Mouse (Mus musculus) liver, embryonic 15.5 days (tissue): ENCODE results near the gene Dcaf1. TPM values are rescaled to one million over a fixed set of nuclear protein-coding genes. Genes with fewer than 3 reads are reported as not detected.

Source experiments
- ATAC-seq: fragments of 200-750 bp; cut with Nextera tagmentation; 2 replicates; pipeline ENCODE4 v1.8.0; 2017; ENCODE audit warnings: moderate number of reproducible peaks, mild to moderate bottlenecking, moderate library complexity; ENCODE audit not compliant: insufficient read depth
- H3K27ac ChIP-seq: fragments of 300-500 bp; sonication (generic); replicated peaks from 2 replicates; pipeline ENCODE4 v1.5.1; 2015; ENCODE audit warnings: mild to moderate bottlenecking, inconsistent platforms
- H3K27me3 ChIP-seq: fragments of 300-500 bp; sonication (generic); 2 replicates; pipeline ENCODE4 v1.6.1; 2015; ENCODE audit warnings: mild to moderate bottlenecking, inconsistent platforms
- H3K36me3 ChIP-seq: fragments of 300-500 bp; sonication (generic); replicated peaks from 2 replicates; pipeline ENCODE4 v1.6.1; 2015; ENCODE audit warnings: moderate library complexity, mild to moderate bottlenecking, inconsistent platforms
- H3K4me1 ChIP-seq: fragments of 300-500 bp; sonication (generic); replicated peaks from 2 replicates; pipeline ENCODE4 v1.6.1; 2015; ENCODE audit warnings: inconsistent platforms
- H3K4me2 ChIP-seq: fragments of 300-500 bp; sonication (generic); 2 replicates; pipeline ENCODE4 v1.6.1; 2015; ENCODE audit warnings: moderate library complexity, mild to moderate bottlenecking, inconsistent platforms
- H3K4me3 ChIP-seq: fragments of 300-500 bp; sonication (generic); replicated peaks from 2 replicates; pipeline ENCODE4 v1.5.1; 2015; ENCODE audit warnings: mild to moderate bottlenecking, inconsistent platforms
- H3K9ac ChIP-seq: fragments of 300-500 bp; sonication (generic); 2 replicates; pipeline ENCODE4 v1.6.1; 2015; ENCODE audit warnings: moderate library complexity, mild to moderate bottlenecking, inconsistent platforms
- H3K9me3 ChIP-seq: fragments of 300-500 bp; sonication (generic); replicated peaks from 2 replicates; pipeline ENCODE4 v1.6.1; 2016; ENCODE audit warnings: inconsistent platforms
- WGBS: fragments of 180-500 bp; shearing (Covaris S2); methylation state at CpG from one replicate; pipeline ENCODE4 v1.1.7; 2015; ENCODE audit warnings: mixed read lengths; ENCODE audit not compliant: insufficient replicate concordance; 5-methylcytosine and 5-hydroxymethylcytosine counted together
- polyA plus RNA-seq: library from polyadenylated mRNA; unstranded; fragments of >200 nt; fragmentation: Nextera tagmentation; extraction: Ambion mirVana; gene quantifications from 2 replicates; pipeline ENCODE4 v1.2.1, GENCODE M21; 2015

Dcaf1 gene
- polyA plus RNA-seq, 1 experiment from 2014 or later = 10.9 TPM

DNA sequence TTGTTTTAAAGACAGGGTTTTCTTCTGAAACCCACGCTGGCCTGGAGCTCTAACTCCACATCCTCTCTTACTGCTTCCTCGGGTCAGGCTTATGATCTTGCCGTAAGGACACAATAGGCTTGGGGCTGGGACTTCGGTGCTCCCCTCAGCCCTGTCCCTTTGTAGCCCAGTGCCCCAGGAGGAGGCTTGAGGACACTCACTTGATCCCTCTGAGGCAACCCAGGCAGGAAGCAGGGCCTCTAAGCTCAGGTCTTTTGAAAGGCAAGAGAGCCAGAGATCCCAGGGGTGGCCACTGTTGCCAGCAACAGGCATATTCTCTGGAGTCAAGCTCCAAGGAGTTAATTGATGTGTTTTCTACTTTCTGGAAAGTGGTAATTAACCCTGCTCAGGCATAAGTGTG lies 57.8 kb downstream of the Dcaf1 start:
- peaks cover 92% of the 10 kb centered on the region for H3K36me3 ChIP-seq
- no peak for ATAC-seq

DNA sequence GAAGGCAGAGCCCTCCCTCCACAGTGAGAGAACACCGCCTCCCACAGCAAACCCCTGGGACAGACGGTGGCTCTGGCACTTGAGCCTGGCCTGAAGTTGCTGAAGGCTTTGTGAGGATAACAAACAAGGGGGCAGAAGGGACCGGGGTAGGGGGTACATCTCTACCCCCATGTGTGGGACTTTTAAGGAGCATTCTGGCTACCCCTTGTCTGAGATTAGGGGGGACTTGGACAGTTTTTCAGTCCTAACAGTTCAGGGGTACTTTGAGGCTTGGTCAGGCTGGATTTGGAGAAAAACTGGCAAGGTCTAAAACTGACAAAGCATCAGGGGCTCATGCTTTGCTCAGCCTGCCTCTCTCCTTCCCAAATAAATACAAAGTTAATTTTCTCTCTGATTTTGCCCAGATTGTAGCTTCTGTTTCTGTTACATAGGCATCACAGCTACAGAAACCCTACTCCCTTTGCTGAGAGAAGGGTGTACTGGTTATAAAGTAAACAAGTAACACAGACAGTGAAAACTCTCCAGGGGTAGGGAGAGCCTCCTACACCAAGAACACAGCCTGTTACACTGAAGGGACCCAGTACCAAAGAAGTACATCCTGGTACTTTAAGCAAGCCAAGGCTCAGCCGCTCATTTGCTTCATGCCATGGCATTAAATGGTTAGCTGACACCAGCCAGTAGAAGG lies 59.5 kb downstream of the Dcaf1 start:
- no peaks in the 10 kb centered on the region for H3K27me3 ChIP-seq
- H3K9ac ChIP-seq = 0 out of 2 replicates have a peak overlapping the region, but pooled peaks have one; percentile 9
- no peak overlapping the region for H3K4me2 ChIP-seq
- 73% methylated on average over 4 of the region's 4 CpGs for WGBS
- H3K27ac ChIP-seq = no peak overlapping the region
- H3K4me1 ChIP-seq = peaks cover 46% of the 10 kb centered on the region
- H3K36me3 ChIP-seq = peaks cover 86% of the 10 kb centered on the region
- no peak for ATAC-seq
- no peaks in the 10 kb centered on the region for H3K9me3 ChIP-seq
- no peak overlapping the region for H3K4me3 ChIP-seq

More for the DNA sequence above, 57.8 kb downstream of the Dcaf1 start:
- no peaks in the 10 kb centered on the region for H3K27me3 ChIP-seq
- WGBS = 67% methylated on average over 4 of the region's 4 CpGs
- no peak overlapping the region for H3K4me2 ChIP-seq
- H3K9ac ChIP-seq = no peak overlapping the region
- H3K9me3 ChIP-seq = no peaks in the 10 kb centered on the region
- no peak overlapping the region for H3K4me3 ChIP-seq
- H3K27ac ChIP-seq = no peak overlapping the region
- peaks cover 29% of the 10 kb centered on the region for H3K4me1 ChIP-seq

DNA sequence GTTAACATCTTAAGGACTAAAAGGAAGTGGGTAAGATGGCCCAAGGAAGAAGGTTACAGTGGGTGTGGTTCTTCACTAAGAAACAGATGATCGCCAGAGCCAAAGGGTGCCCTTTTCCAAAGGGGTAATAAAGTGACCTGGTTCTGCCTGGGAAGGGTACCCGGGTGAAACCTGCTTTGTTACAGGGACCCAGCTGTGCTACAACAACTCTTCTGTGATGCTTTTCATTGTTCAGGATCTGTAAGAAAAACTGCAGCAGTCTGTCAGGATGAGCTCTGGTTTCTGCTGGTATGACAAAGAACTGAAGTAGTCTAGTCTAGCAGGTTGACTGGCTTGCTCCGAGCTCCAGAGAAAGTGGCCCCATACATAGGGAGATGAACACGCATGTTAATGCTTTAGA lies 60.5 kb downstream of the Dcaf1 start:
- Histone ChIP-seq H3K4me2 (0 out of 2 replicates have a peak overlapping the region, but pooled peaks have one; percentile 31), H3K9ac (no peak overlapping the region), H3K36me3 (peaks cover 78% of the 10 kb centered on the region), H3K4me1 (peaks cover 46% of the 10 kb centered on the region), H3K4me3 (no peak overlapping the region), H3K9me3 (no peaks in the 10 kb centered on the region), H3K27me3 (no peaks in the 10 kb centered on the region), H3K27ac (no peak overlapping the region)
- ATAC-seq = no peak
- 61% methylated on average over 4 of the region's 4 CpGs for WGBS

DNA sequence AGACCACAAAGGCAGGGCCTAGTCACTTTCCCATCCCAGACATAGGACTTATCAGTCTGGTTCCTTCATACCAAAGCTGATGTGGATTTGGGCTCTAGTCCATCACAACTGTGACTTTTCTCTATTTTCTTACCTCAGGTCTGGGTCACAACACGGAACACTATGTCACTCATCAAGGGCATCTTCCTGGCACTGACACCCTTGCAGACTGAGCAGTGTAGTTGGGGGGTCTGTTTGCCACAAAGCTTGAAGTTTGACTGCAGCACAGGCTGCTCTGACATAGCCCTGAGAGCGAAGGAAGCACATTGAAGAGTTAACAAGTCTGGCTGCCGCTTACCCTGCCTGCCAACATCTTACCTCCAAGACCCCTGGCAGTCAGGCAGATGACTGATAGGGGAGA lies 61.4 kb downstream of the Dcaf1 start:
- no peaks in the 10 kb centered on the region for H3K9me3 ChIP-seq
- H3K4me3 ChIP-seq = no peak overlapping the region; the same call in 1 of the 2 replicates
- ATAC-seq = no peak
- H3K4me1 ChIP-seq = peaks cover 55% of the 10 kb centered on the region
- 0 out of 2 replicates have a peak overlapping the region, but pooled peaks have one; percentile 38 for H3K27ac ChIP-seq
- H3K36me3 ChIP-seq = peaks cover 73% of the 10 kb centered on the region
- WGBS = 78% methylated on average over 3 of the region's 3 CpGs
- no peaks in the 10 kb centered on the region for H3K27me3 ChIP-seq
- H3K4me2 ChIP-seq = peak overlapping the region; percentile 31
- H3K9ac ChIP-seq = no peak overlapping the region

DNA sequence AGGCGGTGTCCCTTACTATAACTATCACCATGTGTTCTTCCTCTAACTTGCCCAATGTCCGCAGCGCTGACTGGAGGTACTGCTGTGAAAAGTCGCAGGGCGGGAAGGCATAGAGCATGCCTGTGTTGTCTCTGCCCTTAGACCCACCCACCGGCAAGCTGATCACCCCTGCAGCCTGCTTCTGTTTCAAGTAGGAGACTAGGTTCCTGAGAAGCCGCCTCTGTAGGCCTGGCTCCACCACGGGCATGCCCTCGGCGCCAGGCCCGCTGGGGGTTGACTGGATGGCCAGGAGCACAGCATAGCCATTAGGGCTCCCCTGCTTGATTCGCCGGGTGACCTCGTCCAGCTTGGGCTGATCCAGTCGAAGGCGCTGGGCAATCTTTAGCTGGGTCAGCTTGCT lies 62.6 kb downstream of the Dcaf1 start:
- Histone ChIP-seq H3K4me1 (peaks cover 67% of the 10 kb centered on the region), H3K4me3 (peak overlapping the region; percentile 93), H3K27ac (no peak overlapping the region), H3K9me3 (no peaks in the 10 kb centered on the region), H3K4me2 (peak overlapping the region; percentile 95), H3K27me3 (no peaks in the 10 kb centered on the region), H3K9ac (peak overlapping the region; percentile 32), H3K36me3 (peaks cover 73% of the 10 kb centered on the region)
- no peak for ATAC-seq
- WGBS = 61% methylated on average over 16 of the region's 16 CpGs

DNA sequence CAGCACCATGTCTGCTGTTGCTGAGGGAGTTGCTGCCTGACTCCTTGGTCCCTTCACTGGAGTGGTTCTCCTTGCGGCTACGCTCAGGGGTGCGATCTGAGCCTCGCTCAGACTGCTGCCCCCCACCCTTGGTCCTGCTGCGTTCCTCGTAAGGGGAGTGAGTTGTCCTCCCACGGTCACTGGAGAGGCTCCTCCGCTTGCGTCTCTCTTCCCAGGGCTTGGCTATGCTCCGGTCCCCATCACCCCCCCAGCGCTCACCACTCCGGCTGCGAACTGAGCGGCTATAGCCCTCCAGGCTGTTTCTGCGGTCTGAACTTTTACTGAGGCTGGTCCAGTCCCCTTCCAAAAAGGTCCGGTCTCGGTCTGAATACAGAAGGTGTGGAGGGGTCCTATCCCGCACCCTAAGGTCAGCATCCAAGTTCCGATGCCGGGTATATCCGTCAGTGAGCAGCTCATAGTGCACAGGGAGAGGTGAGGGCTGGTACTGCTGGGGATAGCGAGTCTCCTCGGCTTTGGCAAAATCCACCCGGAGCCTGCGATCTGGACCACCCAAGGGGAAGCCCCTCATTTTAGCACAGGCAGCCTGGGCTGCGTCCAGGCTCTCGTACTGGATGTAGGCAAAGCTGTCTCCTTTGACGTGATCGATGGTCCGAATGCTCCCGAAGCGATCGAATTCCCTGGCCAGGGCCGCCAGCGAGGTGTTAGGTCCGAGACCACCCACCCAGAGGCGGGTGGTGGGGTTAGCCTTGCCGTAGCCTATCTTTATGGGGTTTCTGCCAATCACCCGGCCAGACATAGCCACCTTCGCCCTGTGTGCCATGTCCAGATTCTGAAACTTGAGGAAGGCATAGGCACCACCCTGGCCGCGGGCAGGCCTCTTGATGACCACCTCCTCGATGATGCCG lies 63.6 kb downstream of the Dcaf1 start:
- Histone ChIP-seq H3K36me3 (peaks cover 74% of the 10 kb centered on the region), H3K4me3 (peak overlapping the region; percentile 93), H3K27ac (peak overlapping the region; percentile 95; the same call in 1 of the 2 replicates), H3K9ac (peak overlapping the region; percentile 93), H3K4me1 (peaks cover 77% of the 10 kb centered on the region), H3K27me3 (no peaks in the 10 kb centered on the region), H3K4me2 (peak overlapping the region; percentile 95), H3K9me3 (no peaks in the 10 kb centered on the region)
- 49% methylated on average over 44 of the region's 44 CpGs for WGBS
- ATAC-seq = no peak

DNA sequence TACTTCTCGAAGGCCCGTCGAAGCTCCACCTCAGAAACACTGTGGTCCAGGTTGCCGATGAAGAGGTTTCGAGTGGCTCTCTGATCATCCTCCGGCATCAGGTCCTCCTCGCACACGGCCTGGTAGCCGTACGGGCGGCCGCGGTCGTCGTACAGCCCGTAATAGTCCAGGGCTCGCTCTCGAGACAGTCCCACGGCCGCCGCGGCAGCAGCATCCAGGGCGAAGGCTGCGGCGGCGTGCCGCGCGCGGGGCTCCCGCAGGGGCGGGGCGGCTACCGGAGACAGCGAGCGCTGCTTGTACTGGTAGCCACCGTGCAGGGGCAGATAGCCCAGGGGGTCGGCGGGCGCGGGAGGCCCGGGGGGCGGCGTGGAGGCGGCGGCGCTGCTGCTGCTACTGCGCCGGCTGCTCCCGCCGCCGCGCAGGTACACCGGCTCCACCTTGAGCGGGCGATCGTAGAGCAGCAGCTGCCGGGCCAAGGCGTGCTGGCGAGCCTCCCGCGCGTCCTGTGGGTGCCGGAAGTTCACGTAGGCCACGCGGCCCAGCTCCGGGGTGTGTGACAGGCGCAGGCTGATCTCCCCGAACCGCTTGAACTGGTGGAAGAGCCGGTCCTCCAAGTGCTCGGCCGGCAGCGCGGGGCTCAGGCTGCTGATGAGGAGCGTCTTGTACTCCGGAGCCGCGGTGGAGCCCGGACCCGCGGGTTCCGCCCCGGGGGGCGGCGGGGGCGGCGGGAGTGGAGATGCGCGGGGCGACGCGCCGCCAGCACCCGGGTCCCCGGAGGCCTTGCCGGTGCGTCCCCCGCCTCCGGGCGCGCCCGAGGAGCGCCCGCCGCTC lies 64.4 kb downstream of the Dcaf1 start:
- Histone ChIP-seq H3K27me3 (no peaks in the 10 kb centered on the region), H3K9ac (peak overlapping the region; percentile 93), H3K9me3 (no peaks in the 10 kb centered on the region), H3K36me3 (peaks cover 76% of the 10 kb centered on the region), H3K4me3 (peak overlapping the region; percentile 93), H3K4me2 (peak overlapping the region; percentile 95), H3K27ac (peak overlapping the region; percentile 95), H3K4me1 (peaks cover 86% of the 10 kb centered on the region)
- under 1% methylated on average over 94 of the region's 107 CpGs for WGBS
- peak; percentile 19 for ATAC-seq

DNA sequence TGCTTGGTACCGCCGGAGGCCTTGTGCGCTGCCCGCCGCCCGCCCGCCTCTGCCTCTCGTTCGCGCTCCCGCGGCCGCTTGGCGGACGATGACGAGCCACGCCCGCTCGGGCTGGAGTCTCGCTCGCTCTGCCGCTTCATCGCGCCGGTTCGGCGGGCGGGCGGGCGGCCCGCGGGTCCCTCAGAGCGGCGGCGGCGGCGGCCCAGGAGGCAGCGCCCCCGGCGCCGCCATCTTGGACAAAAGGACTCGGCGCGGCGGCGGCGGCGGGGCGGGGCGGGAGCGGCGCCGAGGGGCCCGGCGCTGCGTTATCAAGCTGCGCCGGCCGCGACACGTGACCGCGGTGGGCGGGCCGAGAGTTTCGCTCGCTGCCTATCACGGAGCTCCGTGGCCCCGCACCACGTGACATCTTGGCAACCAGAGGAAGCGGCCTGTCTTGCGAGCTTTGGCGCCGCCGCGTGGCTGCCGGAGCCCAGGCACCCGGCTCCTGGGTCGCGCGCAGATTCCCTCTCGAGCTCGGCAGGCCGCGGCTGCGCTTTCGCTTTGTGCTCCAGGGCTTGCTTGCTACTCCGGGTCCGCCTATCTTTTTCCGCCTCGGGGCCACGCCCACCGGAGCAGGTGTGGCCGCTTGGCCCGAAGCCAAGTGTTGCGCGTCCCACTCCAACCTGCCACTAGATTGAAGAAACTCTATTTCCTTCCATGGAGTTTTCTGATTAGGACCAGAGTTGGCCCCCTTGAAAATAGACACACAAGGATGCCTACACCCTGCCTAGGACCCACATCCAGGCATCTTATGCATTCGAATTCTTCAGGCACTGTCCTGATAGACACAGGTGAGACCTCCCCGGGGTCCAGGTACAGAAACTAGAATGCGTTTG lies 65.4 kb downstream of the Dcaf1 start, which contains the start of gene Rbm15b:
Rbm15b (minus strand) TSS at position 601 of the 875 bp plus-strand sequence.
- peaks cover 80% of the 10 kb centered on the region for H3K4me1 ChIP-seq
- peak within 1 kb of the TSS; percentile 95 for H3K27ac ChIP-seq
- H3K27me3 ChIP-seq = no peaks in the 10 kb centered on the region
- peak within 1 kb of the TSS; percentile 95 for H3K4me2 ChIP-seq
- H3K4me3 ChIP-seq = peak within 1 kb of the TSS; percentile 93
- H3K9ac ChIP-seq = peak within 1 kb of the TSS; percentile 93
- WGBS = 1% methylated on average over 100 of the region's 101 CpGs
- no peaks in the 10 kb centered on the region for H3K9me3 ChIP-seq
- peaks cover 66% of the 10 kb centered on the region for H3K36me3 ChIP-seq
- ATAC-seq = peak; percentile 64

DNA sequence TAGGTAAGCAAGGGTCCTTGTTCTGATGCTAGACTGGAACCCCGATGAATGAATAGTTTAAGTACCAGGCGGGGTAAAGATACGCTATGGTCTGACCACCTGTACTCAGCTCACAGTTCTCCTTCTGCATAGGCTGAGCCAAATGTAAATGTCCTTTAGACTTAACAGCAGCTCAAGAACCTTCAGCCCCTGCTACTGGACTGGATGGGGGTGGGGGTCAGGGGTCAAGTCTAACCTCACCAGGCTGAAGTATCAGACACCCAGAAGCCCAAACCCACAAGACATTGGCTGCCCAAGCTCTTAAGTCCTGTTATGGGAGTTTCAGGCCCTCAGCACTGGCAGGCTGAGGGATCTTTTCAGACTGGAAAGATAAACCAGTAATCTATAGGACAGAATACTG lies 66.7 kb downstream of the Dcaf1 start:
- Histone ChIP-seq H3K9ac (peak overlapping the region; percentile 61; the same call in 1 of the 2 replicates), H3K9me3 (no peaks in the 10 kb centered on the region), H3K27me3 (no peaks in the 10 kb centered on the region), H3K4me3 (peak overlapping the region; percentile 93), H3K36me3 (peaks cover 53% of the 10 kb centered on the region), H3K4me1 (peaks cover 75% of the 10 kb centered on the region), H3K4me2 (peak overlapping the region; percentile 89), H3K27ac (peak overlapping the region; percentile 95)
- WGBS = 87% methylated on average over 3 of the region's 3 CpGs
- no peak for ATAC-seq

DNA sequence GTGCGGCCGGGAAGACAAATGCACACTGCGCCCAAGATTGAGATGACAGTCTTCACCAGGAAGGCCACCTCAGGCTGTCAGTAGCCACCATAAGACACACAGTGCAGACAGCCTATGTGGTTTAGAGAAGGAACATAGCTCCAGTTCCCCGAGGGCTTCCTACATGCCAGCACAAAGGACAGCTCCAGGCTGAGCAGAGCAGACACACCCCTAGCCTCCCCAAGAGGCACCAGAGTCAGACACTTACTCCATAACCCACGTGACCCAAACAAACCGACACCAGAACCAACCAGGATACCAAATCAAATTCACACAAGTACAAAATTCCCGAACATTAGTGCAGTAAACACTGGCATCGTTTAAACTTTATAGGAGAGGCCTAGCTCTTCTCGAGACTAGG lies 67.6 kb downstream of the Dcaf1 start:
- 78% methylated on average over 9 of the region's 9 CpGs for WGBS
- Histone ChIP-seq H3K4me3 (no peak overlapping the region), H3K9ac (no peak overlapping the region), H3K4me2 (no peak overlapping the region), H3K36me3 (peaks cover 46% of the 10 kb centered on the region), H3K27me3 (no peaks in the 10 kb centered on the region), H3K4me1 (peaks cover 70% of the 10 kb centered on the region), H3K27ac (no peak overlapping the region), H3K9me3 (no peaks in the 10 kb centered on the region)
- no peak for ATAC-seq
